Mouse (Mus musculus): ENCODE results near the gene Fhit. TPM values are rescaled to one million over a fixed set of nuclear protein-coding genes. Genes with fewer than 3 reads are reported as not detected.

Fhit gene
- polyA plus RNA-seq, 1 experiment from 2014 or later, result 6.7 TPM

DNA sequence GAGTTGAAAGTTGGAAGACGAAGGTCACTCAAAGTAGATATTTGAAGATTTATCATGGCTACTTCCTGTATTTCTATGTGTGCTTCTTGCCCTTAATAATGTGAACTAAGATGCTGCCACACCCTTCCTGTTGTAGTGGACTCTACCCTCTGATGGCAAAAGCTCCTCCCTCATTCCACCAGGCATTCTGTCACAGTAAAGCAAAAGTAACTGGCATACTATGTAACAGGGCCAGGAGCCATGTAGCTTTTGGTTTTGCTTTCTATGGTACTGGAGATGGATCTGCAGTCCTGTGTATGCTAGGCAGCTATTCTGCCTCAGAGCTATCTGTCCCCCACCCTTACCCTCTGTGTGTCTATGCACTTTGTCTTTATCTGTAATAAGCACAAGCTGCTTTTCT, 220.2 kb downstream of the Fhit start:
- Histone ChIP-seq H3K27me3 (ENCODE audit: insufficient read depth, low read length) (no peaks in the 10 kb centered on the region), H3K4me1 (ENCODE audit: insufficient read depth, low read length) (no peaks in the 10 kb centered on the region), H3K9me3 (ENCODE audit: low read length) (no peaks in the 10 kb centered on the region), H3K4me3 (ENCODE audit: low read length) (no peak overlapping the region), H3K4me2 (replicated peaks; ENCODE audit: low read depth, low read length) (no peak overlapping the region), H3K27ac (ENCODE audit: low read length) (no peak overlapping the region), H3K36me3 (ENCODE audit: insufficient read depth, low read length) (no peaks in the 10 kb centered on the region), H3K9ac (replicated peaks; ENCODE audit: low read length) (no peak overlapping the region)
- ATAC-seq (ENCODE audit: low FRiP score, low TSS enrichment), result no peak
- 86% methylated on average over 1 of the region's 1 CpGs for WGBS

DNA sequence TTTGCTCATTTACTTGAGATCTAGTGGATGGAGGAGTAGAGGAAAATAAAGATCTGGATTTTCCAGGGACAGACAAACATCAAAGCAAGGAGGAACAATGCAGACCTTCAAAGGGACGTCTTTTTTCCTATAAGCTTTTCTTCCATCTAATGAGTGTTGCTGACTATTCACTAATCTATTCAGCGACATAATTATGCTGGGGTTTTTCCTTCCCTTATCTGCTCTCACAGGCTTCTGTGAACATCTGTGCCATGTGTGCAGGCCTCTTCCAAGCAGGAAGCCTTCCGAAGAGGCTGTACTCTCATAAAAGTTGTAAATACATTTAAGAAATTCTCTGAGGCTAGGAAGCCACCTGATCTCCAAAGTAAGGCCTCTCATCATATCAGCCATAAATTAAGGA, 228.2 kb downstream of the Fhit start:
- H3K4me1 ChIP-seq (ENCODE audit: insufficient read depth, low read length), result no peaks in the 10 kb centered on the region
- no peaks in the 10 kb centered on the region for H3K27me3 ChIP-seq (ENCODE audit: insufficient read depth, low read length)
- H3K4me2 ChIP-seq (replicated peaks; ENCODE audit: low read depth, low read length), result no peak overlapping the region
- ATAC-seq (ENCODE audit: low FRiP score, low TSS enrichment), result no peak
- H3K27ac ChIP-seq (ENCODE audit: low read length), result no peak overlapping the region
- no peaks in the 10 kb centered on the region for H3K9me3 ChIP-seq (ENCODE audit: low read length)
- 42% methylated on average over 3 of the region's 3 CpGs for WGBS
- no peak overlapping the region for H3K4me3 ChIP-seq (ENCODE audit: low read length)
- H3K9ac ChIP-seq (replicated peaks; ENCODE audit: low read length), result no peak overlapping the region
- H3K36me3 ChIP-seq (ENCODE audit: insufficient read depth, low read length), result no peaks in the 10 kb centered on the region

DNA sequence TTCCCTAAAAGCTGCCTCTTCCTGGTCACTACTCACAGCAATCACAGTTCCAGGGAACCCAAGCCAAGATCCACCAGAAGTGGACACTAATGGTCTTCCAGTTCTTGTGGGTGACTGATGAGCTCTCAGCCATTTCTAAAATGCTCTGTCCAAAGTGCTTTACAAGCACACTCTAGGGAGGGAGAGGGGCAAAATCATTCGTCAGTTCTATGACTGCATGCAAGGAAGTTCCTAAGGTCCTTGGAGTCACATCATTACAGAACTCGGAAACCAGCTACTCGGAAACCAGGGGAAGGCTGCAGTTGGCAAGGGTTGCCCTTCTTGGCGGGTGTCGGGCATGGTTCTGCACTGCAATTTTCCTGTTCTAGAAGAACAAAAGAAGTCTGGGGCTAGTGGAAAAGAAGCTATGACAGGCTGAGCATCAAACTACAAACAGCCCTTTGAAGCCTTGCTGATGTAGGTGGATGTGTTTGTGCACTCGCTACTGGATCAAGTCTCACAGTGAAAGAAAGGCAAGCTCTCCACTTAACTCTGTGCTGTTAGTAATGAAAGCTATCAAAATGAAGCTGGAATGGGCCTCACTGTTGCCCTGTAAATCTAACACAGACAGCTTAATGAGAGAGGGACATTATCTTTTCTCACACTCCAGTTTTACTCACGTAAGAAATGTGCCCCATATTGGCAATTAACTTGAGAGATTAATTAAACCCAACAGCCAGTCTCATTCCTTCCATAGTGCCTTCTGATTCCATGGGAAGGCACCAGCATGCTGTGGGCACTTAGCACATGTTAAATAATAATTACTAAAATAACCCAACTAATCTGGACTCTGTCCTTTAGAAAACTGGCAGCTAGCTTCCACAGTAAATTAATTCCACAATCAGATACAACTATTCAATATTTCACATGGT, 243.7 kb downstream of the Fhit start:
- no peaks in the 10 kb centered on the region for H3K4me1 ChIP-seq (ENCODE audit: insufficient read depth, low read length)
- no peaks in the 10 kb centered on the region for H3K36me3 ChIP-seq (ENCODE audit: insufficient read depth, low read length)
- no peaks in the 10 kb centered on the region for H3K9me3 ChIP-seq (ENCODE audit: low read length)
- H3K9ac ChIP-seq (replicated peaks; ENCODE audit: low read length), result no peak overlapping the region
- H3K4me3 ChIP-seq (ENCODE audit: low read length), result no peak overlapping the region
- no peak for ATAC-seq (ENCODE audit: low FRiP score, low TSS enrichment)
- 53% methylated on average over 7 of the region's 7 CpGs for WGBS
- no peak overlapping the region for H3K27ac ChIP-seq (ENCODE audit: low read length)
- H3K4me2 ChIP-seq (replicated peaks; ENCODE audit: low read depth, low read length), result no peak overlapping the region
- no peaks in the 10 kb centered on the region for H3K27me3 ChIP-seq (ENCODE audit: insufficient read depth, low read length)

DNA sequence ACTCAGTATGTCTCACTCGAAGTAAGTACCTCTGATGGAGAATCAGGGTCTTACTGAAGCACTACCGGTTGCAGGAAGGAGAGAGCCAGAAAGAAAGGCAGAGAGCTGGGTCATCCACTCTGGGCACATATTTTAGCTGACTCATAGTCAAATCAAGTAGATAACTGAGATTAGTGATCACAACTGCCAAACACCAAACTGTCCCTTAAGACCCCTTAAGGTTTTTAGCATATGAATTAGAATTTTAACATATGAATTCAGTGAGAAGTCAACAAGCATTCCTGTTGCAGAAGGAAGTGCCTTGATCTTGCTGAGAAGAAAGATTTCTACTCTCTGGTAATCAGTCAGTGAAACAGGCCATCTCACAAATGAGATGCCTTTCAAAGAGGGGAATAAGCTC, 253.8 kb downstream of the Fhit start:
- Histone ChIP-seq H3K9me3 (ENCODE audit: low read length) (0 out of 2 replicates have a peak, but pooled peaks cover 3% of the 10 kb centered on the region), H3K36me3 (ENCODE audit: insufficient read depth, low read length) (no peaks in the 10 kb centered on the region), H3K4me2 (replicated peaks; ENCODE audit: low read depth, low read length) (no peak overlapping the region), H3K9ac (replicated peaks; ENCODE audit: low read length) (no peak overlapping the region), H3K27me3 (ENCODE audit: insufficient read depth, low read length) (no peaks in the 10 kb centered on the region), H3K4me3 (ENCODE audit: low read length) (no peak overlapping the region), H3K27ac (ENCODE audit: low read length) (no peak overlapping the region), H3K4me1 (ENCODE audit: insufficient read depth, low read length) (no peaks in the 10 kb centered on the region)
- 77% methylated on average over 2 of the region's 2 CpGs for WGBS
- ATAC-seq (ENCODE audit: low FRiP score, low TSS enrichment), result no peak

DNA sequence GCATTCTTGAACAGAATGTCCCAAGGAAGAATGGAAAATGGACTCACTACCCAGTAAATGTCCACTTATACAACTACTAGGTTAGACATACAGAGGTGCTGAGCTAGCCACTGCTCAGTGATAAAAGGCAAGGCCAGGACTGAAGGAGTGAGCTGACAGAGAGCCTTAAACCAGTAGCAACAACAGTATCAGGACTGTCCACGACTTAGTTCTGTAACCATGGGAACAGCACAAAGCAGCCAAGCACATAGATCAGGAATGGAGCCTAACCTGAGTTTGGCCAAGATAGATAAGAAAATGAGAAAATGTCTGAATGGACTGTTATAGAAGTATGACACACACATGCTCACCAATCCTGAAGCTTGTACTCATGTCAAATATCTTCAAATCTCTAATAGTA, 279.1 kb downstream of the Fhit start:
- WGBS, result 29% methylated on average over 1 of the region's 1 CpGs
- Histone ChIP-seq H3K27ac (ENCODE audit: low read length) (no peak overlapping the region), H3K27me3 (ENCODE audit: insufficient read depth, low read length) (no peaks in the 10 kb centered on the region), H3K4me2 (replicated peaks; ENCODE audit: low read depth, low read length) (no peak overlapping the region), H3K36me3 (ENCODE audit: insufficient read depth, low read length) (no peaks in the 10 kb centered on the region), H3K4me3 (ENCODE audit: low read length) (no peak overlapping the region), H3K4me1 (ENCODE audit: insufficient read depth, low read length) (no peaks in the 10 kb centered on the region), H3K9me3 (ENCODE audit: low read length) (no peaks in the 10 kb centered on the region), H3K9ac (replicated peaks; ENCODE audit: low read length) (no peak overlapping the region)
- ATAC-seq (ENCODE audit: low FRiP score, low TSS enrichment), result no peak

DNA sequence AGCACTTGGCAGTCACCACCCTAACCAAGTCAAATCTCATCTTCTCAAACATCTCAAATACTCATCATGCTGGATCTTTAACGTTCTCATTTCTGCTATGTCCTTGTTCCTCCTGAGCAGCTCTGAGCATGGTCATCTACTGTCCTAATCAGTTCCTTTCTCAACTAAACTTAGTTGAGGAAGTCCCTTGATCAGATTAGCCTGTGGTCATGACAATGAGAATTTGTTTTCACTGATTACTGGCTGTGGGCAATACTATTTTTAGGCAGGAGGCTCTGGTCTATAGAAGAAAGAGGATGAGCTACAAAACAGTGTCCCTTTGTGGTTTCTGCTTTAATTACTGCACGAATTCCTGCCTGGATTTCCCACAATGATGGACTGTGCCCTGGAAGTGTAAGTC, 281.1 kb downstream of the Fhit start:
- Histone ChIP-seq H3K36me3 (ENCODE audit: insufficient read depth, low read length) (no peaks in the 10 kb centered on the region), H3K27me3 (ENCODE audit: insufficient read depth, low read length) (no peaks in the 10 kb centered on the region), H3K27ac (ENCODE audit: low read length) (no peak overlapping the region), H3K9ac (replicated peaks; ENCODE audit: low read length) (no peak overlapping the region), H3K4me2 (replicated peaks; ENCODE audit: low read depth, low read length) (no peak overlapping the region), H3K4me3 (ENCODE audit: low read length) (no peak overlapping the region), H3K9me3 (ENCODE audit: low read length) (no peaks in the 10 kb centered on the region), H3K4me1 (ENCODE audit: insufficient read depth, low read length) (no peaks in the 10 kb centered on the region)
- ATAC-seq (ENCODE audit: low FRiP score, low TSS enrichment), result no peak
- WGBS, result 69% methylated on average over 2 of the region's 2 CpGs

DNA sequence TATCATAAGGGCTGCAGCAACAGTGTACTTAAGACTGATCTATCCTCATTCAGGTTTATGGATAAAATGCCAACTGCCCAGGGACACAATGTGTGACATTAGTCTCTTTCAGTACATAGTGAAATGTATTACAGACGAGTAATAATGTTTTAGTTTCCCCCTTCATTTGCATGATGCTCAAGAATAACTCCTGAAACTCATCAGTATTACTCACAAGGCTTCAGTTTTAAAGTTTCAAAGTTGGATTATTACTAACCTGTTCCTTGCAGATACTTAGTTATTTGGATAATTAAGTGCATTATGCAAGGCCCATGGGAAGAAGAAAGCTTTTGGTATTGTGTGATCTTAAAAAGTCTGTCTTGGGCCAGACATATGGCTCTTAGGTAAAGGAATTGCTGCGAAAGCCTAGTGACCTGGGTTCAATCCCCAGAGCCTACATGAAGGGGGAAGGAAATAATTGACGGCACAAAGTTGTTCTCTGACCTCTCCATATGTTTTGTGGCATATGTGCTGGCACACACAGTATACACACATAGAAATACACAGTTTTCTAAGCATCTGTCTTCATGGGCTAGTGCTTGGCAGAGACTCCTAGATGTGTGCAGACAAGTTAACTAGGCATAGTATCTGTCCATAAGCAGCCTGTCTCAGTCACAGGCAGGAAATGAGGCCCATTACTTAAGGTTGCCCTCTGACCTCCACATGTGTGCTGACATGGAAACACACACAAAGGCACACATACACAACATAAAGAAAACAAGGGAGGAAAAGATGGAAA, 287.1 kb downstream of the Fhit start:
- Histone ChIP-seq H3K27me3 (ENCODE audit: insufficient read depth, low read length) (no peaks in the 10 kb centered on the region), H3K9ac (replicated peaks; ENCODE audit: low read length) (no peak overlapping the region), H3K27ac (ENCODE audit: low read length) (no peak overlapping the region), H3K4me3 (ENCODE audit: low read length) (no peak overlapping the region), H3K36me3 (ENCODE audit: insufficient read depth, low read length) (no peaks in the 10 kb centered on the region), H3K4me2 (replicated peaks; ENCODE audit: low read depth, low read length) (no peak overlapping the region), H3K9me3 (ENCODE audit: low read length) (no peaks in the 10 kb centered on the region), H3K4me1 (ENCODE audit: insufficient read depth, low read length) (no peaks in the 10 kb centered on the region)
- no peak for ATAC-seq (ENCODE audit: low FRiP score, low TSS enrichment)
- WGBS, result 79% methylated on average over 3 of the region's 3 CpGs

DNA sequence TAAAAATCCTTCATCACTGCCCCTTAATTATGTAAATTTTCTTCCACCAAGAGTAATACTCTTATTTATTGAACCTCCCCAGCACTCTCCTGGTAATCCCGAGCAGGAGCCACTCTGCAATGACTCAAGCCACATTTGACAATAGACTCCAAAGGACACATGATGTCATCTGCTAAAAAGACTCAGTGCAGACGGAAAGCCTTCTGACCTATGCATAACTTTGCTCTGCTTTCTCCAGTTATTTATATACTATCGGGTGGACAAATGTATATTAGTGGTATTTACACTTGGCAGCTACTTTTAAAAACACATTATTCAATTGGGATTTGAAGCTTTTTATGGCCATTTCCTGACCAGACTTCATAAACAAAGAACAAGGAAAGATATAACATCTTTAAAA, 304.2 kb downstream of the Fhit start:
- no peaks in the 10 kb centered on the region for H3K36me3 ChIP-seq (ENCODE audit: insufficient read depth, low read length)
- peak; percentile 79; the same call in 1 of the 2 replicates for ATAC-seq (ENCODE audit: low FRiP score, low TSS enrichment)
- WGBS, result 46% methylated on average over 3 of the region's 3 CpGs
- H3K27ac ChIP-seq (ENCODE audit: low read length), result no peak overlapping the region
- H3K4me3 ChIP-seq (ENCODE audit: low read length), result no peak overlapping the region
- no peaks in the 10 kb centered on the region for H3K9me3 ChIP-seq (ENCODE audit: low read length)
- no peak overlapping the region for H3K9ac ChIP-seq (replicated peaks; ENCODE audit: low read length)
- H3K27me3 ChIP-seq (ENCODE audit: insufficient read depth, low read length), result no peaks in the 10 kb centered on the region
- H3K4me2 ChIP-seq (replicated peaks; ENCODE audit: low read depth, low read length), result no peak overlapping the region
- H3K4me1 ChIP-seq (ENCODE audit: insufficient read depth, low read length), result no peaks in the 10 kb centered on the region

DNA sequence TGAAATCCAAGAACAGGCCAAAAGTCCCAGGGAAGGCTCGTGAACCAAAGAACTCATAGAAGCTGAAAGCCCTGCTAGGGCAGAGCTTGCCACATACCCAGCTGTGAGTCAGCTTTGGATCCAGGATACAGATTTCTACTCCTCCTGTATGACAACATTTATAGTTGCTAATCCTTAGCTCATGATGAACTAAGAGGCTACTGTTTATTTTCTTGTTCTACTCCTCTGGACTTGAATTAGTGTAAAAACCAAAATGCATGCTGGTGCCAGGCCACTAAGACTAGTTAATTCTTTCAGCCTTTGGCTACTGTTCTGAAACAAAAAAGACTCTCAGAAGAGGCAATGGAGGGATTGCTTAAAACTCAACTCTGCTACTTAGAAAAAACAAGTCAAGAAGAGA, 309.9 kb downstream of the Fhit start:
- H3K36me3 ChIP-seq (ENCODE audit: insufficient read depth, low read length), result no peaks in the 10 kb centered on the region
- H3K4me2 ChIP-seq (replicated peaks; ENCODE audit: low read depth, low read length), result no peak overlapping the region
- 85% methylated on average over 1 of the region's 1 CpGs for WGBS
- H3K4me1 ChIP-seq (ENCODE audit: insufficient read depth, low read length), result no peaks in the 10 kb centered on the region
- no peak overlapping the region for H3K4me3 ChIP-seq (ENCODE audit: low read length)
- H3K9me3 ChIP-seq (ENCODE audit: low read length), result no peaks in the 10 kb centered on the region
- H3K27me3 ChIP-seq (ENCODE audit: insufficient read depth, low read length), result no peaks in the 10 kb centered on the region
- H3K27ac ChIP-seq (ENCODE audit: low read length), result no peak overlapping the region
- ATAC-seq (ENCODE audit: low FRiP score, low TSS enrichment), result no peak
- no peak overlapping the region for H3K9ac ChIP-seq (replicated peaks; ENCODE audit: low read length)

DNA sequence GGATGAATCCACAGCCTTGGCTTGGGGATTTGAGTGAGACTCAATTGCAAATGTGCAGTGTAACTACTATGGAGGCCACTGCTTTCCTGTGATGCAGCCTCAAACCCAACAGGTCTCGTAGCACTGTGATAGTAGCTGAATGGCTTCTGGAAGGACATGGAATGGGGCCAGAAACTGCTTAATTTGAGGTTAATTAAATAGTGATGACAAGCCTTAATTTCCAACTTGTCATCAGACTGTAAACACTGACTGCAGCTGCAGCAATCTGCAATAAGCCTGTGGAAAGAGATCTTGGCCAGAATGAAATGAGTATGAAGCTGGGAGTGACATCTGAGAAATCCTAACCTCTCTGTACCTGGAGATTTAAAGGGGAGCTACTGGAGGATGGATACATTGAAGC, 325.8 kb downstream of the Fhit start:
- Histone ChIP-seq H3K4me1 (ENCODE audit: insufficient read depth, low read length) (peaks cover 5% of the 10 kb centered on the region; the same call in 1 of the 2 replicates), H3K4me3 (ENCODE audit: low read length) (no peak overlapping the region), H3K4me2 (replicated peaks; ENCODE audit: low read depth, low read length) (no peak overlapping the region), H3K27ac (ENCODE audit: low read length) (no peak overlapping the region), H3K27me3 (ENCODE audit: insufficient read depth, low read length) (no peaks in the 10 kb centered on the region), H3K36me3 (ENCODE audit: insufficient read depth, low read length) (no peaks in the 10 kb centered on the region), H3K9me3 (ENCODE audit: low read length) (no peaks in the 10 kb centered on the region), H3K9ac (replicated peaks; ENCODE audit: low read length) (no peak overlapping the region)
- whole genome bisulfite sequencing, result 67% methylated on average over 1 of the region's 1 CpGs
- no peak for ATAC-seq (ENCODE audit: low FRiP score, low TSS enrichment)

Data from kidney, embryonic 16.5 days (tissue).